Mouse (Mus musculus) left cerebral cortex, postnatal 10 days (tissue): ENCODE measurements at regions not wholly inside any gene's neighbourhood (a gene's known extent, or its start where the extent isn't known, plus 50 kb on each side); places are given as distances from the start of the nearest gene placed in this dataset.
A peak's percentile ranks its signal among the peaks of the same experiment; 100 is the strongest.

Source experiments
- DNase-seq, 2 experiments: peaks; one replicate each; pipeline ENCODE4 v3.0.0; 2021 to 2022; ENCODE audit warnings: low spot score in 2 of 2, mixed read lengths in 1 of 2; ENCODE audit errors: extremely low spot score in 1 of 2
- intact Hi-C: fragments of 180-260 bp; cut with DNase I; formaldehyde crosslinking; loops from one replicate; pipeline ENCODE4 v1.15.1; 2025

DNA sequence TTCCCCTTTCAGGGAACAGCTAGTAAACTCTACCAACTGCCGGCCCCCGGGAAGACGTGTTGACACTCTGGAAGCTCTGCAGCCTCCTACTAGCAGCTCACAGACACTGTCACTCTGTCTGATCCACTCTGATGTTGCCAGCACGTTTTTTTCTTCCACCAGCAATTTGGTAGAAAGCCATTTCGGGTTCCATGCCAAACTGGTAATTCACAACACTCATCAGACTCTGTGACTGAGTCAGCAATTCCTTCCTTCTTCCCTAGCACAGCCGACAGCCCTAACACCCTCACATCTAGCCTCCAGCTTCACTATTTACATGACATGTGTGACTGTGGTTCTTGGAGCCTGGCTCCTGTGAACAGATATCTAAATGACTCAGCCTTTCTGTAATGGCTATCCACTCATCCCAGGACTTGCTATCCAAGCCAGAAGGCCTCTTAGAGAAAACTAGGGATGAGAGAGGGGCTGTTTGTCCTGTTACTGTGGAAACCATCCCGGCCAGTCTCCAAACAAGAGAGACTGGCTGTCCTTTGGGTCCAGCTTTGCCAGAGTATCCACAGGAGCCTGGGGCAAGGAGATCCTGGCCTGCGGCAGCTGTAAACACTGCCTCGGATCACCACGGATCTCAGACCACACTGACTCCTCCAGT, 105.2 kb upstream of the Pkdcc start:
- intact Hi-C loops: no loop called here
- peak in 1 of 2 experiments; percentile 38 for DNase-seq

DNA sequence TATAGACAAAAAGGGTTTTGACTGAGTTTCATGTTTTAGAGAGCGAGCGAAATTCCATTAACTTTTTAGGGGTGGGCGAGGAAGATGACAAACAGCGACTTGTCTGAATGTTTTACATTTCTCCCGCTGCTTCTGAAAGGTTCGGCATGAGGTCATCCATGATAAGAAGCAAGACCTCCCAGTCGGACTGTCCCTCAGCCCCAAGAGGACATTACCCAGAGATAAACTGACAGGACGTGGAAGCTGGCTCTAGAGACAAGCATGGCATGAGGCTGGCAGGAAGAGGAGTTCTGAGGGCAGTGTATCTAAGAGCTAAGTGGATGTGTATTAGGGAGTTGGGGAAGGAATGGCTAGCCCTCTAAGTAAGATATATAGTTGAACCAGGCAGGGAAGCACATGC, 104.5 kb upstream of the Pkdcc start:
- DNase-seq: no peak
- intact Hi-C loops: no loop called here

GRCm38 (mm10) chr17:83115146-83115545, 99.9 kb upstream of the Pkdcc start:
- intact Hi-C loops: no loop called here
- DNase-seq: no peak

GRCm38 (mm10) chr17:83115832-83116480, 99.1 kb upstream of the Pkdcc start:
- intact Hi-C loops: no loop called here
- DNase-seq: no peak

GRCm38 (mm10) chr17:83120665-83121232, 94.3 kb upstream of the Pkdcc start:
- peak in 1 of 2 experiments; percentile 36 for DNase-seq
- intact Hi-C loops: no loop called here

DNA sequence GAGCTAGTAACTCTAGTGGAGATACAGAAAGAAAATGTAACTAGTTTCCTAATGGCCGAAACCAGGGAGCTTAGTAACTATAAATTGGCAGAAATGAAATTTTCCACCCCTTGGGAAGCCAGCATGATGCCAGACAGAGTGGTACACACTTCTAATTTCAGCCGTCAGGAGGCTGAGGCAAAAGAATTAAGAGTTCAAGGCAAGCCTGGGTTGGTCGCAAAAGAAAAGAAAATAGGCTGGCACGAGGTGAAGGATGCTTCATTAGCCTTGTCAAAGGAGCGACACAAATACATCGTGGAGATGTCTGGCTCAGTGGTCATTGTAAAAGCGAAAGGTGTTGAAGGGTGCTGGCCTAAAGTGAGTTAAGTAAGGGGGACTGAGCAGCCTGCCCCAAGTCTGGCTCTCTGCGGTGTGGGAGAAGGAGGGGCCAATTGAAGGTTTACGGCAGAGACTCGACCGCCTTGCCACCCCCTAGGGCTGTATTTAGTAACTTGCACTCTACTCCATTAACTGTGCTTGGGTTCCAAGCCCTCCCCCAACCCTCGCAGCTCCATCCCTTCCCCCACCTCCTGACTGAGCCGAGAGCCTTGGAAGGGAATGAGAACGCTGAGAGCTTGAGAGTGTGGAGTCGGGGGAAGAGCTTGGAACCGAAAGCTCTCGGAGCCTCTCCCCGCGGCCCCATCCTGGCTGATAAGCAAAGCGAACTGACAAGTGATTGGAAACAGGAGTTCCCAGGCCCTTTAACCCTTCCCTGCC, 92.4 kb upstream of the Pkdcc start:
- DNase-seq: peak in 1 of 2 experiments; percentile 44
- intact Hi-C loops: no loop called here

- no peak for DNase-seq
- intact Hi-C loops: no loop called here
Measured at GRCm38 (mm10) chr17:83125057-83125456, 90.0 kb upstream of the Pkdcc start.

- no peak for DNase-seq
- intact Hi-C loops: no loop called here
Measured at GRCm38 (mm10) chr17:83127842-83128241, 87.2 kb upstream of the Pkdcc start.

DNA sequence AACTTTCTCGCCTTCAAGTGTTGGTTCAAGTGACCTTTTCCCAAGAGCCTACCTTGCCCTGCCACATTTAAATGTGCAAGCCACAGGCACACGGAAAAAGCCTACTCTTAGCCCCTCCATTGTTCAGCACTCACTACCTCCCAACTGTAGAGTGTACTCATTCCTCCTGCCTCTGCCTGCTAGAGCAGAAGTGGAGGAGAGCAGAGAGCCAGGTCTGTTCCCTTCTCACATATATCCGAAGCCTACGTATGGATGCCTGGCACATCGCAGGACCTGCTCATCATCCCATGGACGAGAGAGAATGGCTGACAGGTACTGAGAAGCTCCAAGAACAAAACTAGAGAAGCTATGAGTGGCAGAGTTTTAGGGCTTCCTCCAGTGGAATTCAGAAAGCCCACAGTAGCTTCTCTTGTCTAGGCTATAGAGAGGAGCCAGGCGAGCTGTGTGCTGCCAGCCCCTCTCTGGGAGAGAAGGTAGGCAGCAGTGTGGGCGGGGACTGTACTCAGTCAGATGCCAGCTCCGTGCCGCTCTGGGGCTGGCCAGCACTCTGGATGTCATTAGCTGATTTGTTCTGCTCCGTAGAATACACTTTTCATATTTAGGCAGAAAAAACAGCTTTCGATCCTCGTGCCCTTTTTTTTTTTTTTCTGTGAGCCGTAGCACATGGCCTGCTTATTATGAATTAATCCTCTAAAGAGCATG, 86.1 kb upstream of the Pkdcc start:
- DNase-seq: peak; percentile 30 to 58
- intact Hi-C loops: no loop called here

DNA sequence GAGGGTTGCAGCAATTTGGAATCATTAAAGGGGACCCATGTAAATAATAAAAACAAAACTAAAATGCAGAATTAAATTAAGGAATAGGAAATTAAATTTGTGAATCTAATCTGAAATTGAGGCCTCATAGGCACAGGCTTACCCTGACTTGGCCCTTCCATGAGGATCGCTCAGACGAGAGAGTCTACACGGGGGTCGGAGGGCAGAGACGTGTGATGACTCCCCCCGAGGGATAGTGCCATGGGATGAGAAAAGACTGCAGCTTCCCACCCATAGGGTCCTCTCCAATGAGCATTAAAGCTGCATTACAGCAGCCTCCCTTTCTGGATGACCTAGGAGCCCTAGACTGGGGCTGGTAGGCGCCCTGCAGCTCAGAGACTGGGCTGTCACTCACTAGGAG, 85.4 kb upstream of the Pkdcc start:
- intact Hi-C loops: no loop called here
- no peak for DNase-seq

GRCm38 (mm10) chr17:83133201-83133600, 81.9 kb upstream of the Pkdcc start:
- no peak for DNase-seq
- intact Hi-C loops: no loop called here

DNA sequence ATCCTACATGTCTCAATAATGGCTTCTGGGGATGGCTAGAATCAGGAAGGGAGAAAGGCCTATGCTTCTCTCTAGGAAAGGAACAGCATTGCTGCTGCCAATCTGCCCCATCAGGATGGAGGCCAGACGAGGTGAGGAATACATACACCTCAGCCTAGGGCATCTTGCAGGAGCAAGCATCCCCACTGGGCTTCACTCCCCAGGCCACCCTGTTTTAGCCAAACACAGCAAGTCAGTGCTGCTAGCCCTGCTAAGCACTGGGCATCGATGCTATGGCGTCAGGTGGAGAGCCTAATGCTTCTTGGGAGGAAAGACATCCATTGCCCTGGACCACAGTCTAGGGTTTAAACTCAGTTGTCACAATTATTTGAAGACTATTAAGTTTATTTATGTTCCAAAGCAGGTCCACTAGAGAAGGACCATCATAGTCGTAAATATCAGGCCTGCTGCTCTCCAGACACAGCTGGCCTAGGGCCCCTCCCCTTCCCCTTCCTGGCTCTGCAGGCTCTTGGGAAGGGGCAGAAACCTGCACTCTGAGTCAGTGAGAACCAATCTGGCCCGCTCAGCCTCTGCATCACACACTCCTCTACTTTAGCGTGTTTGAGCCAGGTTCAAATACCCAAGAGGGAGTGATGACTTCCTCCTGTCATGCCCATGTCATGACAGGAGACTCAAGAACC, 79.5 kb upstream of the Pkdcc start:
- intact Hi-C loops: no loop called here

DNA sequence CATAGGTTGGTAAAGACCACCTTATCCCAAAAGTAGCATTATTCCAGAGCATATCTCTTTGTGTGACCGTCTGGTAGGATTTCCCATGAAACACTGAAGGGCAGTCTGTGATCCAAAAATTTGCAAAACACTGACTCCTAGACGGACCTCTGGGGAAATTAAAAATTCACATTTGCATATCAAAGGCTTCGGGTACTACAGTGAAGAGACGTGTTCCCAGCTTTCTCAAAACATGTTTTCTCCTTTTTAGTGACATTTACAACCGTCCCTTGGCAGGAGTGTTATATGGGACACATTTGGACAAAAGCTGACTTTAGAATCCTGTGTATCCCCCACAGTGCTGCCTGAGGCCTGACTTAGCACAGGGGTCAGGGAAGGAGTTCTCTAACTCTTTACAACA, 78.8 kb upstream of the Pkdcc start:
- no peak for DNase-seq
- intact Hi-C loops: no loop called here

More for the DNA sequence above, 79.5 kb upstream of the Pkdcc start:
- DNase-seq: no peak

DNA sequence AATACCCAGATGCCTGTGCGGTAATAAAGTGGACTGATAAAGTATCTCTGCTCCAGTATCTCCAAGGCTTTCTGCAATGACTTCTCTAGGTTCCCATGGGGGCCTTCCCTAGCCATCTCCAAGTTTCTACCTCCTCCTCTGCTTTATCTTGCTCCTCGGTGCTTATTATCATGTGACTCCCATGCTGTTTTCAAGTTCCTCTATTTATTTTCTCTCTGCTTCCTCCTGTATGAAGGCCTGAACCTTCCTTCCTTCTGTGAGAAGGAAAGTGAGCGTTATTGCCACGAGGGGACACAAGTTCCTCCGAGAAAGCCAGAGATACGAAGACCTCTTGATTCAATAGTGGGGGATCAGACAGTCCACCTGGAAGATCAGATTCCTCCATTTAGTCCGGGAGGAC, 77.4 kb upstream of the Pkdcc start:
- DNase-seq: no peak
- intact Hi-C loops: no loop called here

GRCm38 (mm10) chr17:83138493-83139417, 76.3 kb upstream of the Pkdcc start:
- no peak for DNase-seq

GRCm38 (mm10) chr17:83148371-83148929, 66.6 kb upstream of the Pkdcc start:
- intact Hi-C loops: no loop called here
- DNase-seq: no peak

More at GRCm38 (mm10) chr17:83138493-83139417, 76.3 kb upstream of the Pkdcc start:
- intact Hi-C loops: no loop called here

DNA sequence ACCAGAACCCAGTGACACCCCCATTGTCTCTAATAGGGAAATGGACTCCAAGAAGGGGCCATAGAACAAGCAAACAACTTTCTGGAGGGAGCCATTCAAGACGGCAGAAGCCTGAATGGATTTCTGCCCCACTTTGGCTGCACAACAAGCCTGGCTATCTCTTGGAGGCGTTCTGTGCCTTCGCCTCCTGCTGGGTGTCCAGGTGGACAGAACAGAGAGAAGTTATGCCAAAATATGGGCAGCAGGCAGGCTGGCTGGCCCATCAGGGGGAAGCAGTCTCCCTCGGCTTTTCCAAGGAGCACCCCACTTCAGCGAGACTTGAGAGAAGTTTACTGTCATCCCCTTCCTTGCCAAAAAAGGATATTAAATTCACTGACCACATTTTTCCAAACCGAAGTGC, 65.8 kb upstream of the Pkdcc start:
- no peak for DNase-seq
- intact Hi-C loops: no loop called here
